Mouse (Mus musculus): ENCODE data around the gene Olfr798.

Gene Olfr798

GRCm38 (mm10) chr10:129627834-129628233 lies at the start of gene Olfr798:
Gene Olfr798, minus strand, starts transcription at chr10:129627934.
- DNase-seq (ENCODE audit: low spot score in 2 of 2), result no peak

- no peak for DNase-seq (ENCODE audit: low spot score in 2 of 2)
These were observed 46.0 kb upstream of the Olfr798 start, which contains the start of gene Olfr801 for GRCm38 (mm10) chr10:129673765-129674164. Gene Olfr801, minus strand, starts transcription at chr10:129673865.

- DNase-seq (ENCODE audit: low spot score in 2 of 2), result no peak
These were observed 29.7 kb upstream of the Olfr798 start, which contains the start of gene Olfr800 for GRCm38 (mm10) chr10:129657394-129657793. Gene Olfr800, plus strand, starts transcription at chr10:129657694.

- no peak for DNase-seq (ENCODE audit: low spot score in 2 of 2)
These were observed 24.0 kb upstream of the Olfr798 start for GRCm38 (mm10) chr10:129651763-129652162.

GRCm38 (mm10) chr10:129637184-129637583 lies 9.4 kb upstream of the Olfr798 start, which contains the start of gene Olfr799:
Gene Olfr799, plus strand, starts transcription at chr10:129637484.
- no peak for DNase-seq (ENCODE audit: low spot score in 2 of 2)

GRCm38 (mm10) chr10:129623251-129623650 lies 4.5 kb downstream of the Olfr798 start:
- no peak for DNase-seq (ENCODE audit: low spot score in 2 of 2)

GRCm38 (mm10) chr10:129621724-129622123 lies 6.0 kb downstream of the Olfr798 start:
- no peak for DNase-seq (ENCODE audit: low spot score in 2 of 2)

- no peak for DNase-seq (ENCODE audit: low spot score in 2 of 2)
These were observed 15.3 kb downstream of the Olfr798 start, which contains the start of gene Olfr796 for GRCm38 (mm10) chr10:129612470-129612869. Gene Olfr796, minus strand, starts transcription at chr10:129612570.

- DNase-seq (ENCODE audit: low spot score in 2 of 2), result no peak
These were observed 50.7 kb downstream of the Olfr798 start for GRCm38 (mm10) chr10:129577066-129577465.
